Comparison of ENCODE assay signal across 8 mouse cellular contexts in the genomic region with DNA sequence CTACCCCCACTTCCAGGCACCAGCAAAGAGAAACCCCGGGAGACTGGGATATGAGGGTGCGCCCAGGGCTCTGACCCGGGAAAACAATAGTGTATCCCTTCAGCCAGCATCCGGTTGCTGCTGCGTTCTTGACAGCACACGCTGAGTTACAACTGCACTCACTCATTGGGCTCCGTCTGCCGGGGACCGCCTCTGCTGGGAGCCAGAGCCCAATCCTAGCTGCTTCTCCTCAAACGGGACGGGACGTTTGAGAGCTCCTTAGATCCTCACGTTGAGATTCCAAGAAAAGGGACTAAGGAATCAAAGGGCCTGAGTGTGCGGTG. TPM values are rescaled to one million over a fixed set of nuclear protein-coding genes. Genes with fewer than 3 reads are reported as not detected.
DNase-seq lines count a peak whose midpoint lies in the region; ATAC-seq and TF ChIP-seq lines count a peak whose summit lies in the region.

No protein-coding gene starts in this region.

- peak overlapping the region; percentile 89 for H3K27ac ChIP-seq in embryonic facial prominence, embryonic 10.5 days (replicated peaks)
- H3K27ac ChIP-seq in kidney, adult 2 months (ENCODE audit: insufficient read depth, low read depth, low read length), result no peak overlapping the region; the same call in 1 of the 2 replicates
- peak overlapping the region; percentile 62 for H3K27ac ChIP-seq in limb, embryonic 14.5 days (replicated peaks; ENCODE audit: low read depth, low read length)
- peak overlapping the region; percentile 80 for H3K27ac ChIP-seq in midbrain, embryonic 15.5 days

- H3K36me3 ChIP-seq in embryonic facial prominence, embryonic 10.5 days (replicated peaks), result peaks cover 30% of the 10 kb centered on the region
- H3K36me3 ChIP-seq in kidney, adult 2 months (ENCODE audit: control insufficient read depth, insufficient read depth, low read length), result no peaks in the 10 kb centered on the region
- H3K36me3 ChIP-seq in limb, embryonic 14.5 days (ENCODE audit: control insufficient read depth, insufficient read depth, low read length), result peaks cover 1% of the 10 kb centered on the region; the same call in 1 of the 2 replicates
- no peaks in the 10 kb centered on the region for H3K36me3 ChIP-seq in midbrain, embryonic 15.5 days (replicated peaks)
- peaks cover 20% of the 10 kb centered on the region for H3K36me3 ChIP-seq in splenic B cell, adult 2 months (ENCODE audit: control insufficient read depth, insufficient read depth, low read length, poor library complexity, severe bottlenecking)

- under 1% methylated on average over 14 of the region's 14 CpGs for WGBS in embryonic facial prominence, embryonic 10.5 days
- WGBS in kidney, adult 2 months, result under 1% methylated on average over 14 of the region's 14 CpGs
- WGBS in limb, embryonic 14.5 days, result 1% methylated on average over 14 of the region's 14 CpGs
- under 1% methylated on average over 14 of the region's 14 CpGs for WGBS in midbrain, embryonic 15.5 days

- TF ChIP-seq CTCF in kidney, adult 2 months (conservative IDR thresholded peaks at IDR 0.05; ENCODE audit: insufficient read depth, insufficient read length, low read depth, low read length), result no peak

- no peaks in the 10 kb centered on the region for H3K9me3 ChIP-seq in embryonic facial prominence, embryonic 10.5 days
- no peaks in the 10 kb centered on the region for H3K9me3 ChIP-seq in limb, embryonic 14.5 days (ENCODE audit: control insufficient read depth, low read length)
- H3K9me3 ChIP-seq in midbrain, embryonic 15.5 days, result no peaks in the 10 kb centered on the region

- peak; percentile 19 for DNase-seq in thymus, postnatal 4 days
- DNase-seq in thymus, postnatal 36 days, result no peak
- DNase-seq in embryonic facial prominence, embryonic 10.5 days (ENCODE audit: low spot score), result peak; percentile 78
- peak; percentile 82 for DNase-seq in heart, adult 8-10 months (ENCODE audit: low spot score)
- peak; percentile 79 for DNase-seq in kidney, adult 2 months
- peak; percentile 60 for DNase-seq in limb, embryonic 14.5 days (ENCODE audit: low spot score)
- peak; percentile 58 for DNase-seq in splenic B cell, adult 2 months (ENCODE audit: low read depth, low spot score)

- H3K4me3 ChIP-seq in embryonic facial prominence, embryonic 10.5 days, result peak overlapping the region; percentile 64
- peak overlapping the region; percentile 37 for H3K4me3 ChIP-seq in kidney, adult 2 months (ENCODE audit: insufficient read depth, low read depth, low read length)
- peak overlapping the region; percentile 47 for H3K4me3 ChIP-seq in limb, embryonic 14.5 days (replicated peaks; ENCODE audit: low read length)
- peak overlapping the region; percentile 49 for H3K4me3 ChIP-seq in midbrain, embryonic 15.5 days

- ATAC-seq in limb, embryonic 14.5 days (ENCODE audit: low FRiP score, low read depth), result peak; percentile 82
- ATAC-seq in midbrain, embryonic 15.5 days (replicated peaks), result peak; percentile 74

- H3K9ac ChIP-seq in limb, embryonic 14.5 days (ENCODE audit: low read depth, low read length, severe bottlenecking), result peak overlapping the region; percentile 49
- peak overlapping the region; percentile 25 for H3K9ac ChIP-seq in midbrain, embryonic 15.5 days

- TF ChIP-seq POLR2A in kidney, adult 2 months (IDR thresholded peaks at IDR 0.05; ENCODE audit: low read depth, low read length), result no peak
- no peak for TF ChIP-seq POLR2A in limb, embryonic 14.5 days (IDR thresholded peaks at IDR 0.05; ENCODE audit: borderline replicate concordance, extremely low read depth, insufficient read depth, insufficient read length)

- peaks cover 32% of the 10 kb centered on the region for H3K4me1 ChIP-seq in embryonic facial prominence, embryonic 10.5 days
- no peaks in the 10 kb centered on the region for H3K4me1 ChIP-seq in kidney, adult 2 months (ENCODE audit: control insufficient read depth, insufficient read depth, low read length)
- H3K4me1 ChIP-seq in limb, embryonic 14.5 days (ENCODE audit: control insufficient read depth, insufficient read depth, low read length), result peaks cover 11% of the 10 kb centered on the region
- peaks cover 28% of the 10 kb centered on the region for H3K4me1 ChIP-seq in midbrain, embryonic 15.5 days

- H3K4me2 ChIP-seq in limb, embryonic 14.5 days (replicated peaks; ENCODE audit: low read depth, low read length, severe bottlenecking), result peak overlapping the region; percentile 94
- H3K4me2 ChIP-seq in midbrain, embryonic 15.5 days, result peak overlapping the region; percentile 92

- peaks cover 12% of the 10 kb centered on the region; the same call in 1 of the 2 replicates for H3K27me3 ChIP-seq in embryonic facial prominence, embryonic 10.5 days (replicated peaks; ENCODE audit: low read depth, poor library complexity, severe bottlenecking)
- no peaks in the 10 kb centered on the region; the same call in 1 of the 2 replicates for H3K27me3 ChIP-seq in kidney, adult 2 months (replicated peaks; ENCODE audit: control insufficient read depth, insufficient read depth, low read length)
- H3K27me3 ChIP-seq in limb, embryonic 14.5 days (ENCODE audit: control insufficient read depth, insufficient read depth, low read length), result no peaks in the 10 kb centered on the region
- H3K27me3 ChIP-seq in midbrain, embryonic 15.5 days (replicated peaks), result no peaks in the 10 kb centered on the region
- no peaks in the 10 kb centered on the region for H3K27me3 ChIP-seq in splenic B cell, adult 2 months (ENCODE audit: control insufficient read depth, insufficient read depth, low read length, poor library complexity, severe bottlenecking)

RNA-seq across cellular contexts. Expression of a gene that starts 0.5 kb away (rescaled TPM):
- polyA plus RNA-seq in embryonic facial prominence, embryonic 10.5 days (2016; fragmentation: Nextera tagmentation; extraction: Ambion mirVana), result 15.3 and 17.9 TPM in 2 replicates
- total RNA-seq in heart, adult 8-10 months (2022), result 10 to 100 TPM; 14.9 to 24.2 (median 20.9) TPM
- 3,910 and 4,173 TPM in 2 replicates for polyA plus RNA-seq in kidney, adult 2 months (2012; rRNA removed)
- polyA plus RNA-seq in limb, embryonic 14.5 days (2012; rRNA removed), result 19.5 and 27.7 TPM in 2 replicates
- polyA plus RNA-seq in limb, embryonic 14.5 days (2014; fragmentation: Nextera tagmentation; extraction: Ambion mirVana), result 6.8 and 7.4 TPM in 2 replicates
- 6.9 and 7.0 TPM in 2 replicates for polyA plus RNA-seq in midbrain, embryonic 15.5 days (2015; fragmentation: Nextera tagmentation; extraction: Ambion mirVana)

Comparison
In these comparisons a context has a peak if more than half of its experiments do, and no peak if none do; other contexts are left out.
1. DNase-seq: peak in thymus, postnatal 4 days (single experiment), embryonic facial prominence, embryonic 10.5 days (single experiment), heart, adult 8-10 months (single experiment), kidney, adult 2 months (single experiment), limb, embryonic 14.5 days (single experiment) and splenic B cell, adult 2 months (single experiment); none in thymus, postnatal 36 days (0 of 2).
2. RNA of a gene that starts 0.5 kb away (polyA plus RNA-seq): 3,910 to 4,173 TPM in kidney, adult 2 months; 6.8 to 27.7 TPM in limb, embryonic 14.5 days, 15.3 to 17.9 TPM in embryonic facial prominence, embryonic 10.5 days and 6.9 to 7.0 TPM in midbrain, embryonic 15.5 days; every median in the first group is over 100 times any median in the second.
3. Peak in every context shown above with its lines, with median percentiles within 50 percentile points of each other: H3K4me3 ChIP-seq.